Mouse (Mus musculus): ENCODE measurements around the gene Spdef.

Gene Spdef

DNA sequence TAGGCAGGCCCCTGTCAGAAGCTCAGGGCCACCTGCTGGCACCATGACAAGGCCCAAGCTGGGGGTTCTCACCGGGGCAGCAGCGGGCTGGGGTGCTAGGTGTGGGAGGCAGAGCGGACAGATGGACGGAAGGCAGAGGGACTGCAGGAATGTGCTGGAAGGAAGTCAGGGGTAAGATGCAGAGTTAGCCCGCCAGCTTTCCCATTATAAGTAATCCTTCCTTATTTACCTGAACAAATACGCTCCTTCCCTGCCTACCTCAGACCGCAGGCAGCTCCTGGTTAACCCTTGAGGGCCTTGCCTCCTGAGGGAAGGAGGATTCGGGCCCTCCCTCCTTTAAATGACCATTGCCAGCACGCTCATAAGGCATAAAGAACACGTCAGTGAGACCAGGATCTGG, at the start of gene Spdef:
Gene Spdef, minus strand, starts transcription at position 186 of the 400 bp plus-strand sequence.
- DNase-seq (ENCODE audit: low spot score): no peak

GRCm38 (mm10) chr17:27777823-27778222, 49.1 kb upstream of the Spdef start:
- DNase-seq (ENCODE audit: low spot score): no peak

DNA sequence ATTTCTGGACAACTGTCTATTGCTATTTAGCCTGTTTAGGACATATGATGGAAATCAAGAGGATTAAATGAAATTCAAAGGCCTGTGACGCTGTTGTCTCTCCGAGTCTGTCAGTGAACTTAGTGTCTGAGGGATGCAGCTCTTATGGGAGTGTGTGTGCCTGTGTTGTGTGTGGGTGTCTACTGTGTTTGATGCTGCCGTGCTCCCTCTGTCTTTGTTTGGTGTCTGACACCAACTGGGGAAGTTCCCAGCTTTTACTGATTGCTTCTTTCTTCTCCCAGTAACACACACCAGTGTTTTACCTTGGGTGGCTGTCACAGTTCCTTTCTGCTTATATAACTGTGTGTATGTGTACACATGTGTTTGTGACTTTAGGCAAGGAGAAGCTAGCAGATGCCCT, 45.4 kb upstream of the Spdef start:
- no peak for DNase-seq (ENCODE audit: low spot score)

DNA sequence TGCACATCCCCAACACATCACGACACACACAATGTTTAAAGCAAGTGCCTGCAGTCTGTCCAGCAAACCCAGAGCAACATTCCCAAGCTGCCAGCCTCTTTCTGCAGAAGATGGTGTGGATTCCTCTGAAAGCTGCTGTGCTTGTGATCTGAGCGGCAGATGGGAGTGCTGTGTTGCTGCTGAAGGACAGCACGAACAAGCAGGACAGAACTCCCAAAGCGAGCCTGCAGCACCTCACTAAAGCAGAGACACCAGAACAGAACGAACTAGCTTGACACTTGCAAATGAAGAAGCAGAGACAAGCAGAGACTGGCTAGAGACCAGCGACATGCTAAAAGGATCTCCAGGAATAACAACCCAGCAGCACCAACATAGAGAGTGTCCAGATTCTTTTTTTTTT, 42.9 kb upstream of the Spdef start:
- DNase-seq (ENCODE audit: low spot score): no peak

GRCm38 (mm10) chr17:27768817-27769542, 40.2 kb upstream of the Spdef start:
- DNase-seq (ENCODE audit: low spot score): peak; percentile 68

DNA sequence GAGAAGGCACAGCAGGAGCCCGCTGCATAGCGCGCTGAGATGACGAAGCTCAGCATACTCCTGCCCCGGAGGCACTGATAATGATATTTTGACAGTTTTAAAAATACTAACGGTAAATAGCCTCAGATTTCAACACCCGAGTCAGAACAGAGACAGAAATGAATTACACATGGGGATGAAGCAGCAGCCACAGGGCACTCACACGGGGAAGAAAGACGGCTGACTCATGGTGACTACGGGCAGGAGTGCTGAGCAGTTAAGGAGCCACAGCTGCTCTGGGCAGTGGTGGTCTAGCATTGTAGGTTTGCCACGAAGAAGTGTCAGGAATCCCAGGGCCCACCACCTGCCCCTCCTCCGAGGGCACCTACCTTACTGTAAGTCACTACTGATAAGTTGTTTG, 38.8 kb upstream of the Spdef start:
- no peak for DNase-seq (ENCODE audit: low spot score)

GRCm38 (mm10) chr17:27767120-27767519, 38.4 kb upstream of the Spdef start:
- DNase-seq (ENCODE audit: low spot score): no peak

DNA sequence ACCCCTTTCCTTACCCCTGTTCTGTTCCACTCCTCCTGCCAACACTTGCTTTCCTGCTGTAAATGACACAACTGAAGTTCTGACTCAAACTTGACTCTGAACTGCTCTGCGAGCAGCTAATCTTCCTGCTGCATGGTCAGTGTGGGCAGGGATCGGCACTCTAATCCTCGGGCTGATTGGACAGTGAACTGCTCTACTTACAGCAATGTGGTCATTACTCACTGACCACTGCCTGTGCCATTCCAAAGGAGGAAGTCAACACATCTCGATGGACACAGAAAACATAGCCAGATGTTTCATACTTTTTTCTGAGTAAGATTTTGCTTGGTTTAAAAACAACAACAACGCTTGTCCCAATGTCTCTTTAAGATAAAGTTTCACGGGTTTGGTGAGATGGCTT, 36.3 kb upstream of the Spdef start:
- no peak for DNase-seq (ENCODE audit: low spot score)

DNA sequence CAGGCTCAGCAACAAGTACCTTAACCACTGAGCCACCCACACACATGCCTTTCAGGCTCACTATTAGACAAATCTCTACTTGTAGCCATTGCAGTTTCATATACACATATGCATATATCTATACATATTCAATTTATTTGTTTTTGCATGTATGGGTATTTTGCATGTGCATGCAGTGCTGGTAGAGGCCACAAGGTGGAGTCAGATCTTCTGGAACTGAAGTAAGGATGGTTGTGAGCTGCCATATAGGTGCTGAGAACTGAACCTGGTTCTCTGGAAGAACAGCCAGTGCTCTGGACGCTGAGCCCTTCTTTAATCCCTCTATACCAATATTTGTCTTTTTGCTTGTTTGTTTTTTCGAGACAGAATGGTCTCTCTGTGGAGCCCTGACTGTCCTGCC, 35.7 kb upstream of the Spdef start:
- DNase-seq (ENCODE audit: low spot score): no peak

DNA sequence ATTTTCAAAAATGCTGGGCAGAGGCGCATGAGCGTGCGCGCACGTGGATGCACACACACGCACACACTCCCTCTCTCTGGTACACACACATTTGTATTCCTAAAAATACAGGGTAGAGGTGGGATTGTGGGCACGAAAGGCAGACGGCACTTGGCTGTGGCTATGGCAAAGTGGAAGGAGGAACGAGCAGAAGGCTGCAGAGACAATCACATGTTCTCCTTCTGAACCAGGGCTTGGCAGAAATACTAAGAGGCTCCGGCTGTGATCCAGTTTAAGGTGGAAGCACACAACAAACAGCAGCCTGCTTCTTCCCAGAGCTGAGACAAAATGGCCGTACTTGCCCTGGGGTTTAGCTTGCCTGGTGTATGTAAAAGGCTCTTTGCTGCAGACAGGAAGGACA, 34.1 kb upstream of the Spdef start:
- DNase-seq (ENCODE audit: low spot score): no peak

DNA sequence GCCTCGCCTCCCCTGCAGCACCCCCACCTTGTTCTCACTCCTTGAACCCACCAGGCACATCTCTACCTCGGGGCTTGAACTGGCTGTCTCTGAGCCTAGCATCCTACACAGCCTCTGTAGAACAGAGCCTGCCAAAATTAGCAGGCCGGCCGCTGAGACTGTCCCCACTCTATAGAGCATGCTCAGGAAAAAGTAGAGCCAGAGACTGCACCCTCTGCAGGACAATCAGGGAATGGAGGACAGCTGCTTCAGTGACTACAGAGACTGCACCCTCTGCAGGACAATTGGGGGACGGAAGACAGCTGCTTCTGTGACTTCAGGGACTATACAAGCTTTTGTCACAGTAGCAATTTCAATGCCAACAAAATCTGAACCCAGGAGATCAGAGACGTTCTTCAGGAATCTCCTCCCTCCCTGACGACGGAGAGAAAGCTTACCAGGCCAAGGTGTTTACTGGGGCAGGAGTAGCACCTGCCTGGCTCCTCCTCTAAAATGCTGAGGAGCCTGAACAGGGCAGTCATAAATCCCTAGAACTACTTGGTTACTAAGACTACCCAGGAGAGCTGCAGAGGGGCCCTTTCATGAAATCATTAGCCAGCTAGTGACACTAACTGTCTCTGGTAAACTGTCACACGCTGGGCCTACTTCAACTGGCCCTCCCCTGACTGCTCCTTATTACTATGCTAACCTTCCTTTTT, 33.0 kb upstream of the Spdef start:
- DNase-seq (ENCODE audit: low spot score): peak; percentile 67

- no peak for DNase-seq (ENCODE audit: low spot score)
Measured at GRCm38 (mm10) chr17:27760169-27760568, 31.4 kb upstream of the Spdef start.

GRCm38 (mm10) chr17:27751314-27752202, 22.8 kb upstream of the Spdef start:
- no peak for DNase-seq (ENCODE audit: low spot score)

- DNase-seq (ENCODE audit: low spot score): no peak
Measured at GRCm38 (mm10) chr17:27750451-27750942, 21.7 kb upstream of the Spdef start.

DNA sequence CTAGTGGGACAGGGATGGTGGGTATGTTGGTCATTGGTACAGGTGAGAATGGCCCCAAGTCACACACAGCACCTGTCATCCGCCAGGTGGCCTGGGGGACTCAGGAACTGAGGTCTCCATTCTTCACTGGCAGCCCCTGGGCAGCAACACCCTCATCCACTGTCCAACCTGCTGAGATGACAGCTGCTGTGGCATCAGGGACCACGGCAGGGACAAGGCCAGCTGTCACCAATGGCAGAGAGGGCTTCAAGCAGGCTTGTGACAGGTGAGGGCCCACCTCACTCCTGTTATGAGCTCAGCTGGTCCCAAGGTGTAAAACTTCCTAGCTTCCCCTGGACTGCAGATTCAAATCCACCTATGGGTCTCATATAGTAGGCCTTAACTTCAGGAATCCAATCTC, 19.4 kb upstream of the Spdef start:
- DNase-seq (ENCODE audit: low spot score): no peak

DNA sequence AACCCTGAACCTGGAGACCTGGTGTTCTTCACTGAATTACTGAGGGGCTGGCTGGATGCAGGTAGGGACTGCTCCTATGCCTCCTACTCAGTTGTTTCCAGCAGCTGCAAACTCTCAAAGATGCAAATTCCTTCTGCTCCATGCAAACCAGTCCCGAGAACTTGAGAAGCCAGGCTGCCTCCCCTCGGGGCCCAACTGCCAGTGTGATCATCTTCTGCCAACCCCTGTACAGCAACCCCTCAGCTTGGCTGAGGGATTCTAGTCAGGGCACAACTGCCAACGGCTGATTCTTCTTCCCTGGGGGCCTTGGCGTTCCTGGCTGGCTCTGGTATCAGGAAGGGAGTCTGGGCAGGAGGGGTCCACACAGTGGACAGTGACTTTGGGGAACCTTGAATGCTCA, 17.7 kb upstream of the Spdef start:
- no peak for DNase-seq (ENCODE audit: low spot score)

- DNase-seq (ENCODE audit: low spot score): no peak
Measured at GRCm38 (mm10) chr17:27740961-27741360, 12.2 kb upstream of the Spdef start.

DNA sequence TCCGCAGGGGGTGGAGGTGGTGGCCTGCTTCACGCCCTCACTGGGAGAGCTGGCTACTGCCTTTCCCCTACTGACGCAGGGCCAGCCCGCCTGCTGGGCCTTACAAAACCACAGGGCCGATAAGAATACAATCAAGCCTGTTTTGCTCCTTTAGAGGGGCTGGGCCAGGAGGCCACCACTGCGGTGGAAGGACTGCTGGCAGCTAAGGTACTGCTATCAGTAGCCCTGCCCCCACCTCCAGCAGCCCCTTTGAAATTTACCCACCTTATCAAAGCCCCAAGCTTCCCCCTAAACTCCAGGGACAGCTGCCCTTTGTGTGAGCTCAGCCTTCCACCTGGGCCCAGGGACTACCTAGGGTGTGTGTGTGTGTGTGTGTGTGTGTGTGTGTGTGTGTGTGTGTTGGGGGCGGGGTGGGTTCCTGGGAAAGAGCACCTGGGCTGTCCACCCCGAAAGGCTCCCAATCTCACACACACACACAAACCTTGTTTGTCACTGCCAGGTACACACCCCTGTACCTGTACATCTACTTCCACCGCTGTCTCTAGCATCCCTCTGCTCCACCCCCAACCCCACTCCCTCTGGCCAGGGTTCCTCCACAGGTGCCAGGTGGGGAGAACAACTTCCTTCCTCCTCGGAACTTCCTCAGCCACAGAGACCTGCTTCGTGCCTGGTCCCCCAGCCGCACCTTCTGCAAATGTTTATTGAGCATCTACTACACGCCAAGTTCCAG, 5.8 kb upstream of the Spdef start:
- DNase-seq (ENCODE audit: low spot score): no peak

DNA sequence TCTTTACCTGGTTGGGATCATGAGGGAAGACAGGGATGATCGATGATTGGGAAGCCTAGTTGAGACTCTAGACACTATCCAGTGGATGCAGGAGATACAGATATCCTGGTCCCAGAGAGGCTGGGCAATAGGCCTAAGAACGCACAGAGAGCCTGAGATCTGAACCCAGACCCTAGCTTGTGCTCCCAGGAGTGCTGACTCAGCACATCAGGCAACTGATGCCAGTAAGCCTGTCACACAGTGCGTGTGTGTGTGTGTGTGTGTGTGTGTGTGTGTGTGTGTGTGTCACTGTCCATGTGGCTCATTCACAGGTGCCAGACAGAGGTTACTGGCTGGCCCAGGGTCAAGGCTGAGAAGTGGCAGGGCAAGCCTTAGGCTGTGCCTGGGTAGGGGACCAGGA, 3.9 kb upstream of the Spdef start:
- no peak for DNase-seq (ENCODE audit: low spot score)

- no peak for DNase-seq (ENCODE audit: low spot score)
Measured at GRCm38 (mm10) chr17:27732152-27732551, 3.4 kb upstream of the Spdef start.

DNA sequence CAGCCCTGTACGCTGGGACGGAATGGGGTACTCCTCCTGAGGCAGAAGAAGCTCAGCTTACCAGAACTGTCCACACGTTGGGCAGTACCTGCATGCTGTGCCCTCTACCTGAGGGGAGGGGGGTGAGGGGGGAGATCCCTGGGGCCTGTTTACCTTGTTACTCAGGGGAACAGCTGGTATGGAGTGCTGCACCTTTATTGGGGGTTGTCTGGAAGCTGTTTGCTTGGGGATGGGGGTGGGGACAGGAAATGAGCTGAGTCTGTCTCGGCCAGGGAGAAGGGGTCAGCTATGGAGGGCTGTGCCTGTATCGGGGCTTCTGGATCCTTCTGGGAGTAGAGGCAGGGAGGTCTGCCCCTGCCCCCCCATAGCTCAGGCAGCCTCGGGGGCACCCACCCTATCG, 2.2 kb downstream of the Spdef start:
- DNase-seq (ENCODE audit: low spot score): no peak

DNA sequence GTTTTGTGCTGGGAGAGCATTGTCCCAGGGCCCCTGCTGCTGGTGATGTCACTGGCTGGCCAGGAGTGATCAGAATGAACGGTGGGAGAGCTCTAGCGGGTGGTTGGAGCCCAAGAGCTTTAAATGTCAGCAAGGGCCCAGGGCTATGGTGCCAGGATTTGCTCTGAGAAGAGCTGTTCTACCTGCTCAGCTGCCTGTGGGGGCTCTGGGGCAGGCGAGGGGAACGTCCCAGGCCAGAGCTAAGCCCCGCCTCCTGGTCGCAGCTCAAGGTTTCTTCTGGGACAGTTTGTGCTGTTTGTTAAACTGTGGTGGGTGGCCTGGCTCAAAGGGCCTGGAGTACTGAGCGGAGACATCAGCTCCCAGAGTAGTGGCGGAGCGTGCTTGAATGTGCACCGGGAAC, 3.3 kb downstream of the Spdef start:
- no peak for DNase-seq (ENCODE audit: low spot score)
